Mouse (Mus musculus) heart, embryonic 10.5 days (tissue): ENCODE measurements at regions not wholly inside any gene's neighbourhood (a gene's known extent, or its start where the extent isn't known, plus 50 kb on each side); places are given as distances from the start of the nearest gene placed in this dataset.

ENCODE experiments used
- DNase-seq: peaks from one replicate; pipeline ENCODE4 v3.0.0-alpha.2; 2017; ENCODE audit warnings: low spot score
- H3K27ac ChIP-seq: fragments of 300-500 bp; sonication (generic); 2 replicates; pipeline ENCODE4 v1.5.1; 2016; ENCODE audit warnings: mild to moderate bottlenecking
- H3K27me3 ChIP-seq: fragments of 300-500 bp; sonication (generic); 2 replicates; pipeline ENCODE4 v1.6.1; 2016; ENCODE audit warnings: mild to moderate bottlenecking; ENCODE audit not compliant: poor library complexity, insufficient read depth, severe bottlenecking
- H3K36me3 ChIP-seq: fragments of 300-500 bp; sonication (generic); 2 replicates; pipeline ENCODE4 v1.6.1; 2016; ENCODE audit warnings: mild to moderate bottlenecking, moderate library complexity
- H3K4me1 ChIP-seq: fragments of 300-500 bp; sonication (generic); 2 replicates; pipeline ENCODE4 v1.6.1; 2016; ENCODE audit warnings: mild to moderate bottlenecking
- H3K4me3 ChIP-seq: fragments of 300-500 bp; sonication (generic); 2 replicates; pipeline ENCODE4 v1.5.1; 2016; ENCODE audit warnings: mild to moderate bottlenecking, moderate library complexity
- H3K9me3 ChIP-seq: fragments of 300-500 bp; sonication (generic); 2 replicates; pipeline ENCODE4 v1.6.1; 2016; ENCODE audit warnings: mild to moderate bottlenecking, moderate library complexity
- WGBS: fragments of 180-500 bp; shearing (Covaris S2); methylation state at CpG from one replicate; pipeline ENCODE4 v1.1.7; 2016; 5-methylcytosine and 5-hydroxymethylcytosine counted together

DNA sequence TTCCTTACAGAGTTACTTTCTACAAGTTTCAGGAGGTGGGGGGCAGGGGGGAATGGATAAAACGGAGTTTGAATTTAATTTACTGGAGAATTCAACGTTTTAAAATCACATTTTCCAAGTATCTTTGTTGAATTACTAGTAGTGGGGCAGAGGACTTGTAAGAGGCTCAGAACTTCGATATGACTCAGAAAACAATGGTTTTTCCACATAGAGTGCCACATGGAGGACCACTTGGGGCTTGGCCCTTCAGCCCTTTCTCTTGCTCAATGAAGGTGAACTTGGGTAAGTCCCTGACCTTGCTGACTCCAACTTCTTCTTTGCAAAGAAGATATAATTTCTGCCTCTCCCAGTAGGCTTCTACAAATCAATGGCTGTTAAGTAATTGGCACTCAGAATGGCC, 99.8 kb downstream of the Etaa1 start:
- H3K27ac ChIP-seq, result no peak overlapping the region
- no peaks in the 10 kb centered on the region for H3K9me3 ChIP-seq
- no peak for DNase-seq
- WGBS, result 73% methylated on average over 3 of the region's 3 CpGs
- H3K27me3 ChIP-seq, result no peaks in the 10 kb centered on the region
- H3K4me1 ChIP-seq, result no peaks in the 10 kb centered on the region
- H3K36me3 ChIP-seq, result no peaks in the 10 kb centered on the region
- H3K4me3 ChIP-seq, result no peak overlapping the region

- no peaks in the 10 kb centered on the region for H3K36me3 ChIP-seq
- no peaks in the 10 kb centered on the region for H3K27me3 ChIP-seq
- no peak for DNase-seq
- peak overlapping the region; percentile 12; the same call in 1 of the 2 replicates for H3K4me3 ChIP-seq
- H3K9me3 ChIP-seq, result no peaks in the 10 kb centered on the region
- WGBS, result 21% methylated on average over 9 of the region's 9 CpGs
- peak overlapping the region; percentile 47; the same call in 1 of the 2 replicates for H3K27ac ChIP-seq
- peaks cover 7% of the 10 kb centered on the region; the same call in 1 of the 2 replicates for H3K4me1 ChIP-seq
These were observed 94.1 kb downstream of the Etaa1 start for GRCm38 (mm10) chr11:17859364-17860131.

GRCm38 (mm10) chr11:17864833-17865397, 88.8 kb downstream of the Etaa1 start:
- Histone ChIP-seq H3K9me3 (no peaks in the 10 kb centered on the region), H3K4me1 (peaks cover 7% of the 10 kb centered on the region; the same call in 1 of the 2 replicates), H3K27me3 (no peaks in the 10 kb centered on the region), H3K4me3 (no peak overlapping the region), H3K36me3 (no peaks in the 10 kb centered on the region), H3K27ac (no peak overlapping the region)
- WGBS, result 16% methylated on average over 4 of the region's 4 CpGs
- DNase-seq, result peak; percentile 75

DNA sequence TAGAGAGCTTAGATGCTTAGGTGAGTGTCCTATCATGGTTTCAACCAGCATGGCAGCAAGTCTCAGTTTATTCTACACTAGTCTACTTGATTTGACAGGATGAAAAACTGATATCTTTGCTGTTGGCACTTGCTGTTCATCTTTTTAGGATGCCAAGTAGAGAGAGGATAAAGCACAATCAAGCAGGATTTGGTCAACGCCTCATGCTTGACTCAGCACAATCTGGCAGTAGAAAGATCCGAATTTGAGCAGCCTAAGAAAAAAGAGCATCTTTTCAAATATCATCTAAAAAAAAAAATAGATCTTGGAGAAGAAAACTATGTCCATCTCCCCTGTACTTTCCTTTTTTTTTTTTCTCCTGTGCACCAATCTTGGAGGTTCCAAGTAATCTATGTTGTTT, 83.0 kb downstream of the Etaa1 start:
- H3K4me1 ChIP-seq, result no peaks in the 10 kb centered on the region
- no peak for DNase-seq
- WGBS, result 73% methylated on average over 2 of the region's 2 CpGs
- no peaks in the 10 kb centered on the region for H3K36me3 ChIP-seq
- no peaks in the 10 kb centered on the region for H3K9me3 ChIP-seq
- H3K4me3 ChIP-seq, result no peak overlapping the region
- no peaks in the 10 kb centered on the region for H3K27me3 ChIP-seq
- H3K27ac ChIP-seq, result no peak overlapping the region

- Histone ChIP-seq H3K27me3 (no peaks in the 10 kb centered on the region), H3K4me3 (no peak overlapping the region), H3K27ac (no peak overlapping the region), H3K4me1 (no peaks in the 10 kb centered on the region), H3K36me3 (no peaks in the 10 kb centered on the region), H3K9me3 (no peaks in the 10 kb centered on the region)
- no peak for DNase-seq
- WGBS, result 77% methylated on average over 7 of the region's 7 CpGs
These were observed 81.8 kb downstream of the Etaa1 start for GRCm38 (mm10) chr11:17871920-17872319.

- no peak for DNase-seq
- Histone ChIP-seq H3K36me3 (no peaks in the 10 kb centered on the region), H3K4me1 (no peaks in the 10 kb centered on the region), H3K4me3 (no peak overlapping the region), H3K9me3 (no peaks in the 10 kb centered on the region), H3K27me3 (no peaks in the 10 kb centered on the region), H3K27ac (no peak overlapping the region)
- 71% methylated on average over 1 of the region's 1 CpGs for WGBS
These were observed 70.4 kb downstream of the Etaa1 start for GRCm38 (mm10) chr11:17883276-17883675.
